Mouse (Mus musculus): ENCODE data around the gene Caprin1. TPM values are rescaled to one million over a fixed set of nuclear protein-coding genes. Genes with fewer than 3 reads are reported as not detected.

Caprin1 gene
- total RNA-seq, 1 experiment from 2014 or later: 546 TPM

- no peak for ATAC-seq (replicated peaks in 1 of 2; ENCODE audit: insufficient read depth in 1 of 2, low FRiP score in 2 of 2, low TSS enrichment in 1 of 2, low read depth in 1 of 2, poor library complexity in 2 of 2, severe bottlenecking in 2 of 2)
Observed at GRCm38 (mm10) chr2:103749091-103749490, 48.4 kb downstream of the Caprin1 start.

- ATAC-seq (replicated peaks in 1 of 2; ENCODE audit: insufficient read depth in 1 of 2, low FRiP score in 2 of 2, low TSS enrichment in 1 of 2, low read depth in 1 of 2, poor library complexity in 2 of 2, severe bottlenecking in 2 of 2): no peak
Observed at GRCm38 (mm10) chr2:103747891-103748290, 49.6 kb downstream of the Caprin1 start.

- ATAC-seq (replicated peaks in 1 of 2; ENCODE audit: insufficient read depth in 1 of 2, low FRiP score in 2 of 2, low TSS enrichment in 1 of 2, low read depth in 1 of 2, poor library complexity in 2 of 2, severe bottlenecking in 2 of 2): no peak
Observed at GRCm38 (mm10) chr2:103746761-103747160, 50.7 kb downstream of the Caprin1 start.

- no peak for ATAC-seq (replicated peaks in 1 of 2; ENCODE audit: insufficient read depth in 1 of 2, low FRiP score in 2 of 2, low TSS enrichment in 1 of 2, low read depth in 1 of 2, poor library complexity in 2 of 2, severe bottlenecking in 2 of 2)
Observed at GRCm38 (mm10) chr2:103746096-103746495, 51.4 kb downstream of the Caprin1 start.

- no peak for ATAC-seq (replicated peaks in 1 of 2; ENCODE audit: insufficient read depth in 1 of 2, low FRiP score in 2 of 2, low TSS enrichment in 1 of 2, low read depth in 1 of 2, poor library complexity in 2 of 2, severe bottlenecking in 2 of 2)
Observed at GRCm38 (mm10) chr2:103745481-103745880, 52.0 kb downstream of the Caprin1 start.

- peak; percentile 65 to 72; a peak in 3 of 4 replicates for ATAC-seq (replicated peaks in 1 of 2; ENCODE audit: insufficient read depth in 1 of 2, low FRiP score in 2 of 2, low TSS enrichment in 1 of 2, low read depth in 1 of 2, poor library complexity in 2 of 2, severe bottlenecking in 2 of 2)
Observed at GRCm38 (mm10) chr2:103743988-103744387, 53.5 kb downstream of the Caprin1 start.

GRCm38 (mm10) chr2:103743536-103743935 lies 53.9 kb downstream of the Caprin1 start:
- no peak for ATAC-seq (replicated peaks in 1 of 2; ENCODE audit: insufficient read depth in 1 of 2, low FRiP score in 2 of 2, low TSS enrichment in 1 of 2, low read depth in 1 of 2, poor library complexity in 2 of 2, severe bottlenecking in 2 of 2)

GRCm38 (mm10) chr2:103742821-103743220 lies 54.6 kb downstream of the Caprin1 start:
- ATAC-seq (replicated peaks in 1 of 2; ENCODE audit: insufficient read depth in 1 of 2, low FRiP score in 2 of 2, low TSS enrichment in 1 of 2, low read depth in 1 of 2, poor library complexity in 2 of 2, severe bottlenecking in 2 of 2): no peak

- no peak for ATAC-seq (replicated peaks in 1 of 2; ENCODE audit: insufficient read depth in 1 of 2, low FRiP score in 2 of 2, low TSS enrichment in 1 of 2, low read depth in 1 of 2, poor library complexity in 2 of 2, severe bottlenecking in 2 of 2)
Observed at GRCm38 (mm10) chr2:103731423-103731822, 66.0 kb downstream of the Caprin1 start.

- no peak for ATAC-seq (replicated peaks in 1 of 2; ENCODE audit: insufficient read depth in 1 of 2, low FRiP score in 2 of 2, low TSS enrichment in 1 of 2, low read depth in 1 of 2, poor library complexity in 2 of 2, severe bottlenecking in 2 of 2)
Observed at GRCm38 (mm10) chr2:103730999-103731398, 66.5 kb downstream of the Caprin1 start.

- ATAC-seq (replicated peaks in 1 of 2; ENCODE audit: insufficient read depth in 1 of 2, low FRiP score in 2 of 2, low TSS enrichment in 1 of 2, low read depth in 1 of 2, poor library complexity in 2 of 2, severe bottlenecking in 2 of 2): no peak
Observed at GRCm38 (mm10) chr2:103728027-103728540, 69.4 kb downstream of the Caprin1 start.

GRCm38 (mm10) chr2:103724521-103724920 lies 72.9 kb downstream of the Caprin1 start:
- ATAC-seq (replicated peaks in 1 of 2; ENCODE audit: insufficient read depth in 1 of 2, low FRiP score in 2 of 2, low TSS enrichment in 1 of 2, low read depth in 1 of 2, poor library complexity in 2 of 2, severe bottlenecking in 2 of 2): no peak

- ATAC-seq (replicated peaks in 1 of 2; ENCODE audit: insufficient read depth in 1 of 2, low FRiP score in 2 of 2, low TSS enrichment in 1 of 2, low read depth in 1 of 2, poor library complexity in 2 of 2, severe bottlenecking in 2 of 2): no peak
Observed at GRCm38 (mm10) chr2:103719292-103719646, 78.2 kb downstream of the Caprin1 start.

- peak; percentile 78 to 82 for ATAC-seq (replicated peaks in 1 of 2; ENCODE audit: insufficient read depth in 1 of 2, low FRiP score in 2 of 2, low TSS enrichment in 1 of 2, low read depth in 1 of 2, poor library complexity in 2 of 2, severe bottlenecking in 2 of 2)
Observed at GRCm38 (mm10) chr2:103718594-103719291, 78.7 kb downstream of the Caprin1 start.

- ATAC-seq (replicated peaks in 1 of 2; ENCODE audit: insufficient read depth in 1 of 2, low FRiP score in 2 of 2, low TSS enrichment in 1 of 2, low read depth in 1 of 2, poor library complexity in 2 of 2, severe bottlenecking in 2 of 2): no peak
Observed at GRCm38 (mm10) chr2:103714412-103714811, 83.0 kb downstream of the Caprin1 start.

GRCm38 (mm10) chr2:103713831-103714230 lies 83.6 kb downstream of the Caprin1 start:
- ATAC-seq (replicated peaks in 1 of 2; ENCODE audit: insufficient read depth in 1 of 2, low FRiP score in 2 of 2, low TSS enrichment in 1 of 2, low read depth in 1 of 2, poor library complexity in 2 of 2, severe bottlenecking in 2 of 2): no peak

Measured in hematopoietic stem cell, adult 5-6 weeks (primary cell).